Mouse (Mus musculus) midbrain, embryonic 11.5 days (tissue): ENCODE measurements around the gene Furin. TPM values are rescaled to one million over a fixed set of nuclear protein-coding genes. Genes with fewer than 3 reads are reported as not detected.

Experiments used
- ATAC-seq: fragments of 200-750 bp; cut with Nextera tagmentation; 2 replicates; pipeline ENCODE4 v1.8.0; 2017; ENCODE audit warnings: moderate TSS enrichment, moderate library complexity; ENCODE audit not compliant: low FRiP score
- DNase-seq: peaks from one replicate; pipeline ENCODE4 v3.0.0; 2015; ENCODE audit warnings: low spot score; ENCODE audit errors: missing footprints
- H3K27ac ChIP-seq: fragments of 300-500 bp; sonication (generic); 2 replicates; pipeline ENCODE4 v1.5.1; 2014; ENCODE audit warnings: low read depth, low read length
- H3K27me3 ChIP-seq: fragments of 300-500 bp; sonication (generic); 2 replicates; pipeline ENCODE4 v1.6.1; 2014; ENCODE audit warnings: mild to moderate bottlenecking, low read length, moderate library complexity, mixed read lengths; ENCODE audit not compliant: control insufficient read depth, insufficient read depth
- H3K36me3 ChIP-seq: fragments of 300-500 bp; sonication (generic); 2 replicates; pipeline ENCODE4 v1.6.1; 2014; ENCODE audit warnings: mild to moderate bottlenecking, low read length, moderate library complexity, mixed read lengths; ENCODE audit not compliant: control insufficient read depth, insufficient read depth
- H3K4me1 ChIP-seq: fragments of 300-500 bp; sonication (generic); 2 replicates; pipeline ENCODE4 v1.6.1; 2014; ENCODE audit warnings: low read length; ENCODE audit not compliant: control insufficient read depth, insufficient read depth
- H3K4me2 ChIP-seq: fragments of 300-500 bp; sonication (generic); 2 replicates; pipeline ENCODE4 v1.6.1; 2014; ENCODE audit warnings: mild to moderate bottlenecking, moderate library complexity
- H3K4me3 ChIP-seq: fragments of 300-500 bp; sonication (generic); 2 replicates; pipeline ENCODE4 v1.5.1; 2014; ENCODE audit warnings: low read depth, low read length
- H3K9ac ChIP-seq: fragments of 300-500 bp; sonication (generic); 2 replicates; pipeline ENCODE4 v1.6.1; 2014; ENCODE audit warnings: low read length
- H3K9me3 ChIP-seq: fragments of 300-500 bp; sonication (generic); 2 replicates; pipeline ENCODE4 v1.6.1; 2016; ENCODE audit warnings: low read length; ENCODE audit not compliant: control insufficient read depth
- WGBS: fragments of 180-500 bp; shearing (Covaris S2); extraction: QIAGEN DNeasy Blood & Tissue Kit; methylation state at CpG from one replicate; pipeline ENCODE4 v1.1.7; 2014; 5-methylcytosine and 5-hydroxymethylcytosine counted together
- polyA plus RNA-seq: library from polyadenylated mRNA; unstranded; fragments of >200 nt; fragmentation: Nextera tagmentation; extraction: Ambion mirVana; gene quantifications from 2 replicates; pipeline ENCODE4 v1.2.1, GENCODE M21; 2014

The Furin gene
- 2.7 TPM in 2 replicates for polyA plus RNA-seq

DNA sequence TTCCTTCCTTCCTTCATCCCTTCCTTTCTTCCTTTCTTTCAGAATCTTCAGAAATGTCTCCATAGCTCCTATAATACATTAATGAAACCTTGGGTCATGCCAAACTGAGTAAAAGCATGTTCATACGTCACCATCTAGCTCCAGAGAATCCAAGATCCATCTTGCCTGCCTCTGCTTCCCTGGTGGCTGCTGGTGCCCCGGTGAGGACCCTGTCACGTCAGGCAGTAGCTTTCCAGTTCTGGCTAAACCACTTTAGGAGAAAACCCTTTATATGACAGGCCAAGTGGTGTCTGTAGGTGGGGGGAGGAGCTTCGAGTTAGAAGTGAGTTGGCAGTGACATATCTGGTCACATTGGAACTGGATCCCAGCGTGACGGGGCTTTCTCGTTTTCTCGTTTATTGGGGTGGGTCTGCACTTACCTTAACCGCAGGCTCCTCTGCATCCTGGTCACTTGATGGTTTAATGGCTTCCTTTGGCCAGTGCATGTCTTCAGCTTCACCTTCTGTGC is at the start of gene Furin:
Furin (minus strand) TSS at position 249 of the 508 bp plus-strand sequence.
- Histone ChIP-seq H3K4me2 (no peak within 1 kb of the TSS), H3K4me3 (no peak within 1 kb of the TSS), H3K9ac (no peak within 1 kb of the TSS), H3K27ac (no peak within 1 kb of the TSS), H3K4me1 (peaks cover 8% of the 10 kb centered on the region), H3K9me3 (no peaks in the 10 kb centered on the region), H3K27me3 (peaks cover 8% of the 10 kb centered on the region; the same call in 1 of the 2 replicates), H3K36me3 (no peaks in the 10 kb centered on the region)
- 84% methylated on average over 9 of the region's 9 CpGs for WGBS
- no peak for DNase-seq
- no peak for ATAC-seq

DNA sequence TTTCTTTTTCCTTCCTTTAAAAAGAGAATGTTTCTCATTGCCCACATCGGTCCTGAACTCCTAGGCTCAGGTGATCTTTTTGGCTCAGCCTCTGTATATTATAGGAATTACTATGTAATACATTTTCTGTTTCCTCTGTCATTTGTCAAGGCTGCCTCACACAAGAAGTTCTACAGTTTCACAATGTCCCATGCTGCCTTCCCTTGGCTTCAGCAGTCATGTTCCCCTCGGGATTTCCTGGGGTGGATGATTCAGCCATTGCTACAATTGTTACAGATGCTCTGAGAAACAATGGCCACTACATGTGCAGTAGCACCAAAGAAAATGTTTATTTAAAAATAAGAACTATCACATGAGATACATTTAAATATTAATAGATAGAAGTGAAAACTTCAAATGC is 49.5 kb upstream of the Furin start:
- Histone ChIP-seq H3K4me2 (no peak overlapping the region), H3K4me3 (no peak overlapping the region), H3K4me1 (no peaks in the 10 kb centered on the region), H3K27me3 (no peaks in the 10 kb centered on the region), H3K9ac (no peak overlapping the region), H3K27ac (no peak overlapping the region), H3K36me3 (peaks cover 6% of the 10 kb centered on the region; the same call in 1 of the 2 replicates), H3K9me3 (no peaks in the 10 kb centered on the region)
- DNase-seq (no peak), ATAC-seq (no peak)
- WGBS: 91% methylated on average over 2 of the region's 2 CpGs

DNA sequence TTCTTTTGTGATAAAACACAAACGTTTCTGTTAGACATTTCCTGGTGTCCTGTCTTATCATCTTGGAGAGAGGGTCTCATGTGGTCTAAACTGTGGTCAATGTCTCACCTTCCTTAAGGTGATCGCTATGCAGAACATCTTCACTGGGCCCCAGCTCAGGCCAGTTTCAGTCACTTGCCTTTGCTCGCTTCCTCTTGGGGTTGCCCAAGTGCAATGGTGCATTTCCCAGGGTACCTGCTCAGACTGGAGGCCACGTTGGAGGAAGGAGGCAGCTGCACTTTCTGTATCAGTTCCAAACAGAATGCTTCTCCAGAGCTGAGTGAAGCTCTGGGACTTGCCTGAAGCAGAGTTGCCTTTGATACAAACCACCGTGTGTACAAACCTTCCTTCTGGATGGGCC is 48.8 kb upstream of the Furin start:
- WGBS: 95% methylated on average over 5 of the region's 5 CpGs
- ATAC-seq: no peak
- H3K9me3 ChIP-seq: no peaks in the 10 kb centered on the region
- no peak overlapping the region for H3K4me2 ChIP-seq
- no peaks in the 10 kb centered on the region for H3K27me3 ChIP-seq
- H3K9ac ChIP-seq: no peak overlapping the region
- no peaks in the 10 kb centered on the region for H3K4me1 ChIP-seq
- no peak for DNase-seq
- H3K4me3 ChIP-seq: no peak overlapping the region
- H3K27ac ChIP-seq: no peak overlapping the region
- peaks cover 6% of the 10 kb centered on the region; the same call in 1 of the 2 replicates for H3K36me3 ChIP-seq

DNA sequence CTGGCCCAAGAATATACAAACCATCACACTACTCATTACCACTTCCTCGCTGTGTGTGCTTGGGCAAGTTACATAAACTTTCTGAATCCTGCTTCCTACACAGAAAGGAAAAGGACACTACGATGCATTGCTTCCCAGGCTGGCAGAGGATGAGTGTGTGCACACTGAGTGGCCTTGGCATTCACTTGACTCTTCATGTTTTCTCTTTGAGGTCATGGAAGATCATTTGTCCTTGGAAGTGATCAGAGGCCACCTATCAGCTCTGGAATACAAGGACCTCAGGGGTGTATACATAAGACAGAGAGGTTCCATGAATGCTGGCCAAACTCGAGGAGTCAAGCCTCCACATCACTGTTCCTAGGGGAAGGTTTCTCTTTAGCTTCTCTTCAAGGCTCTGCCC is 47.9 kb upstream of the Furin start:
- 82% methylated on average over 3 of the region's 3 CpGs for WGBS
- H3K36me3 ChIP-seq: peaks cover 6% of the 10 kb centered on the region; the same call in 1 of the 2 replicates
- ATAC-seq (no peak), DNase-seq (no peak)
- H3K4me2 ChIP-seq: no peak overlapping the region
- no peak overlapping the region for H3K27ac ChIP-seq
- H3K4me3 ChIP-seq: no peak overlapping the region
- no peaks in the 10 kb centered on the region for H3K9me3 ChIP-seq
- no peaks in the 10 kb centered on the region for H3K4me1 ChIP-seq
- H3K9ac ChIP-seq: no peak overlapping the region
- H3K27me3 ChIP-seq: no peaks in the 10 kb centered on the region

DNA sequence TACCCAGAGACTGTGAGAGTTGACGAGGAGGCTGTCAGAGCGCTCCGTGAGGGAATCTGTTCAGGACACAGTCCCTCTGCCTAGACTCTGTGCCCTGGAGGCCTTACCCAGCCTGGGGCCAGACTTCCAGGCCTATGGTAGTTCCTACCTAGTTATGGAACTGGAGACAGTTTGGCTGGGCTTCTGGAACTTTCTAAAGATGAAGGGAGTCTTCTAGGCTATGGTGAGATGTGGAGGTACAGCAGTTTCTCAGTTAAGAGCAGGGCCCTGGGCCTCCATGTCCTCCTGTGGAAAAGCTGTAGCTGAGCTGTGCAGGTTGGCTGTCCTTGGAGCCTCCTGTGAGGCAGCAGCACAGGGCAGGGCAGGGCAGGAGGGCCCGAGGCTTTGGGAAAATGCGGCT is 47.0 kb upstream of the Furin start:
- Histone ChIP-seq H3K4me2 (no peak overlapping the region), H3K9me3 (no peaks in the 10 kb centered on the region), H3K4me3 (no peak overlapping the region), H3K27ac (no peak overlapping the region), H3K9ac (no peak overlapping the region), H3K4me1 (no peaks in the 10 kb centered on the region), H3K36me3 (peaks cover 6% of the 10 kb centered on the region; the same call in 1 of the 2 replicates), H3K27me3 (no peaks in the 10 kb centered on the region)
- 80% methylated on average over 5 of the region's 5 CpGs for WGBS
- DNase-seq (no peak), ATAC-seq (no peak)

GRCm38 (mm10) chr7:80451550-80452232 is 46.5 kb upstream of the Furin start:
- H3K9ac ChIP-seq: no peak overlapping the region
- peaks cover 6% of the 10 kb centered on the region; the same call in 1 of the 2 replicates for H3K36me3 ChIP-seq
- no peak overlapping the region for H3K4me3 ChIP-seq
- H3K4me2 ChIP-seq: no peak overlapping the region
- no peak for DNase-seq
- no peak overlapping the region for H3K27ac ChIP-seq
- no peaks in the 10 kb centered on the region for H3K27me3 ChIP-seq
- H3K4me1 ChIP-seq: no peaks in the 10 kb centered on the region
- WGBS: 66% methylated on average over 3 of the region's 3 CpGs
- no peaks in the 10 kb centered on the region for H3K9me3 ChIP-seq
- no peak for ATAC-seq

- 79% methylated on average over 4 of the region's 4 CpGs for WGBS
Observed at GRCm38 (mm10) chr7:80450354-80450753, 45.1 kb upstream of the Furin start.

DNA sequence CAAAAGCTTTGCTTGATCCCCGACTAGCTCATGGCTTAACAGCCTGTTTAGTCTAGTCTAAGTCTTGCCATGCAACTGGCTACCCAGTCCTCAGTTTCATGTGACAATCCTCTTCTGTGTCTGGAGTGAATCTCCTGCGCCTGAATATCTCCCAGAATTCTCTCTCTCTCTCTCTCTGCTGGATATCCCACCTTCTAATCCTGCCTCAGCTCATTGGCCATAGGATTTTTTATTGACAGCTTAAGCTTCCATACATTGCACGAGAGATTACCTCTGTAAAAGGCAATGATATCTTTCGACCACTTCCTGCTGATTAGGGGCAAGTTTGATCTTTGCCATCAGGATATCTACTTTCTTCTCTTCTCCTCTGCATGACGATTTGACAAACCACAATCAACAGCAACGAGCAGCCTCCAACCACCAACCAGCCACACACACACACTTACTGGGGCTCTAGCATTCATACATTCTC is 44.4 kb upstream of the Furin start:
- DNase-seq: no peak
- no peak for ATAC-seq
- WGBS: 79% methylated on average over 6 of the region's 6 CpGs

More at GRCm38 (mm10) chr7:80450354-80450753, 45.1 kb upstream of the Furin start:
- ATAC-seq (no peak), DNase-seq (no peak)
- H3K36me3 ChIP-seq: peaks cover 6% of the 10 kb centered on the region; the same call in 1 of the 2 replicates
- H3K4me2 ChIP-seq: no peak overlapping the region
- no peaks in the 10 kb centered on the region for H3K4me1 ChIP-seq
- H3K27me3 ChIP-seq: no peaks in the 10 kb centered on the region
- H3K4me3 ChIP-seq: no peak overlapping the region
- H3K9ac ChIP-seq: no peak overlapping the region
- H3K9me3 ChIP-seq: no peaks in the 10 kb centered on the region
- H3K27ac ChIP-seq: no peak overlapping the region

DNA sequence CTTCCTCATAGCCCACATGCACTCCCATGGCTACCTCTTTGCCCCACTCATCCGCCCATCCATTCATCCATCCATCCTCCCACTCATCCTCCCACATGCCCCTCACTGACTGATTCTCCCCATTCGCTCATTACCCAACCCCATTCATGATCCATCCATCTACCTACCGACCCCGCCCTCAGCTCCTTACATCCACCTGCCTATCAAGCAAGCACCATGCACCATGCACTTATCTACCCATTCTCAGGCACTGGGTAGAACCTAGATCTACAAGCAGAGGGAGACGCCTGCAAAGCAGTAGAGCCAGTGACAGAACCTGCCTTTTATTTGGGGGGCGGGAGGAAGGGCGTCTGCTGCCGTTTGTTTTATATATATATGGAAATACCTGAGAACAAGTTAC is 42.1 kb upstream of the Furin start:
- whole genome bisulfite sequencing: 94% methylated on average over 8 of the region's 8 CpGs
- H3K27me3 ChIP-seq: no peaks in the 10 kb centered on the region

More for the DNA sequence above, 44.4 kb upstream of the Furin start:
- H3K4me3 ChIP-seq: no peak overlapping the region
- no peaks in the 10 kb centered on the region for H3K27me3 ChIP-seq
- H3K9me3 ChIP-seq: no peaks in the 10 kb centered on the region
- H3K36me3 ChIP-seq: peaks cover 6% of the 10 kb centered on the region; the same call in 1 of the 2 replicates
- H3K4me1 ChIP-seq: no peaks in the 10 kb centered on the region
- H3K4me2 ChIP-seq: no peak overlapping the region
- no peak overlapping the region for H3K9ac ChIP-seq
- H3K27ac ChIP-seq: no peak overlapping the region

More for the DNA sequence above, 42.1 kb upstream of the Furin start:
- Histone ChIP-seq H3K27ac (no peak overlapping the region), H3K4me3 (no peak overlapping the region), H3K4me2 (no peak overlapping the region), H3K9me3 (no peaks in the 10 kb centered on the region), H3K4me1 (no peaks in the 10 kb centered on the region; the same call in 1 of the 2 replicates), H3K36me3 (no peaks in the 10 kb centered on the region), H3K9ac (no peak overlapping the region)
- DNase-seq (no peak), ATAC-seq (no peak)
